Mouse (Mus musculus): ENCODE data around the gene Dnah6.

Gene Dnah6

DNA sequence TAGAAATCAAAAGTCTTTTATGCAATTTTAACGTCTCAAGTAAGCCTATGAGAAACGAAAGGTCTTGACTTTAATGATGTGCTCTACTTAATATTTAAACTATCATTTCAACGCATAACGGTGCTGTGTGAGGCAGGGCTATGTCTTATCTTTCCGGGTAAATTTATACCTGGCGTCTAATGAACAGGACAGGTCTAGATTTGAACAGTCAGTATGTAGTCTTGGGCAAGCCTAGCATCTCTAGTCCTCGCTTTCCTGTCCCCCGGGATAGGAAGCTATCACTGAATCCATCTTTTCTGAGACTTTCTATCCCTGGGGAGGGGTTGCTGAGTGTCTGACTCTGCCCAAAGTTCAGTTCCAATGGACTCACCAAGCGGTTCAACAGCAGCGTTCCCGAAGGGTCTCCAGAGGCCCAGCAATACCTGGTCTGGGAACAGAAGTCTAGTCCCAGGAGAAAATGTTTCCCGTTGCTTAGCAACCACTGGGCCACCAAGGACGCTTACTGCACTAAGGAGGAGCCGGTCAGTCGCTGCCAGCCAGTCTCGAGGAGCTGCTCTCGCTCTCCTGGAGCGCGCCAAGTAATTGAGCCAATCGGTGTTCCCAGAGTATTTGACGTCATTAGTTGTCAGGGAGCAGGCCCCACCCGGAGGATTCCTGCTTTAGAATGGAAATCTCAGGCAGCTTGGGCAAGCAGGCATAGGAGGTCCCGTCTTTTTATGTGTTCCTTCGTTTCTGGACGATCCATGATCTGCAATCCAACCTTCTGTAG, at the start of gene Dnah6:
Dnah6 (minus strand) TSS at position 463 of the 769 bp plus-strand sequence.
- DNase-seq (ENCODE audit: low spot score) = peak; percentile 84

DNA sequence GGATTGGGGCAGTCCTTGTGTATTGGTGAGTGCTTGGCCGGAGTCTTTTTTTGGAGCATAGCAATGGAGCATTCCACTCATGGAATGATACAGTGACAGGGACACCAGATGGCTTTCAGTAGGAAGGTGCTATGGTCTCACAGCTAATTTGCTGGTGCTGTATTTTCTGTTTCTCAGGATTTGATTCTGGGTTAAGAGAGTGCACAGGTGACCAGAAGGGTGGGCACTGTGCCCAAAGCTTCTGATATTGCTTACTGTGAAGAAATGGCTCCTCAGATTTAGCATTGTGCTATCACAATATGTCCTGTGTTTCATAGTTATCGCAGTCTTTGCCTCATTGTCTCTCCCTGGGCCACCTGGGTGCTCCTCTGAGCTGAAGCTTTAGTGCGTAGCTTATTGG, 47.9 kb upstream of the Dnah6 start:
- DNase-seq (ENCODE audit: low spot score) = no peak

- no peak for DNase-seq (ENCODE audit: low spot score)
These were observed 46.4 kb upstream of the Dnah6 start for GRCm38 (mm10) chr6:73267738-73268311.

- no peak for DNase-seq (ENCODE audit: low spot score)
These were observed 43.4 kb upstream of the Dnah6 start for GRCm38 (mm10) chr6:73264801-73265200.

- DNase-seq (ENCODE audit: low spot score) = no peak
These were observed 38.7 kb upstream of the Dnah6 start for GRCm38 (mm10) chr6:73260110-73260509.

GRCm38 (mm10) chr6:73257068-73257467, 35.6 kb upstream of the Dnah6 start:
- DNase-seq (ENCODE audit: low spot score) = no peak

- DNase-seq (ENCODE audit: low spot score) = no peak
These were observed 33.1 kb upstream of the Dnah6 start for GRCm38 (mm10) chr6:73254307-73255228.

- DNase-seq (ENCODE audit: low spot score) = no peak
These were observed 32.1 kb upstream of the Dnah6 start for GRCm38 (mm10) chr6:73253584-73253983.

GRCm38 (mm10) chr6:73253006-73253405, 31.6 kb upstream of the Dnah6 start:
- DNase-seq (ENCODE audit: low spot score) = no peak

DNA sequence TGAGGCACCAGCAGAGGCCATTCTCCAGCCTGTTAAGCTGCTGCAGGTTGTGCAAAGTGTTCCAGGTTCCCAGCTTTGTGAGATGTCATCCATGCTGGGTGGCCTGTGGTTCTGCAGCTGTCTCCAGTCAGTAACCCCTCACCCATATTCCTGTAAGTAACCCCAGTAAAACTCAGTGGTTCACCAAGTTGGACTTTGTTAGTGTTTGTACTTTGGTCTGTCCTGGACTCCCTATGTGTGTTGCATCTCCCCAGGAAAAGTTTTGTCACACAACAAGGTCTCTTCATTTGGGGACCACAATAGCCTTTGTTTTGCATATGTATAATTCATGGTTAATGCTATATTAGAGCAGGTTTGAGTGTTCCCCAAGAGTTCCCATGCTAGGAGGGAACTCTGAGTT, 30.9 kb upstream of the Dnah6 start:
- no peak for DNase-seq (ENCODE audit: low spot score)

- no peak for DNase-seq (ENCODE audit: low spot score)
These were observed 29.9 kb upstream of the Dnah6 start for GRCm38 (mm10) chr6:73251336-73251735.

GRCm38 (mm10) chr6:73249851-73250250, 28.4 kb upstream of the Dnah6 start:
- DNase-seq (ENCODE audit: low spot score) = no peak

GRCm38 (mm10) chr6:73249049-73249422, 27.6 kb upstream of the Dnah6 start:
- DNase-seq (ENCODE audit: low spot score) = peak; percentile 46

DNA sequence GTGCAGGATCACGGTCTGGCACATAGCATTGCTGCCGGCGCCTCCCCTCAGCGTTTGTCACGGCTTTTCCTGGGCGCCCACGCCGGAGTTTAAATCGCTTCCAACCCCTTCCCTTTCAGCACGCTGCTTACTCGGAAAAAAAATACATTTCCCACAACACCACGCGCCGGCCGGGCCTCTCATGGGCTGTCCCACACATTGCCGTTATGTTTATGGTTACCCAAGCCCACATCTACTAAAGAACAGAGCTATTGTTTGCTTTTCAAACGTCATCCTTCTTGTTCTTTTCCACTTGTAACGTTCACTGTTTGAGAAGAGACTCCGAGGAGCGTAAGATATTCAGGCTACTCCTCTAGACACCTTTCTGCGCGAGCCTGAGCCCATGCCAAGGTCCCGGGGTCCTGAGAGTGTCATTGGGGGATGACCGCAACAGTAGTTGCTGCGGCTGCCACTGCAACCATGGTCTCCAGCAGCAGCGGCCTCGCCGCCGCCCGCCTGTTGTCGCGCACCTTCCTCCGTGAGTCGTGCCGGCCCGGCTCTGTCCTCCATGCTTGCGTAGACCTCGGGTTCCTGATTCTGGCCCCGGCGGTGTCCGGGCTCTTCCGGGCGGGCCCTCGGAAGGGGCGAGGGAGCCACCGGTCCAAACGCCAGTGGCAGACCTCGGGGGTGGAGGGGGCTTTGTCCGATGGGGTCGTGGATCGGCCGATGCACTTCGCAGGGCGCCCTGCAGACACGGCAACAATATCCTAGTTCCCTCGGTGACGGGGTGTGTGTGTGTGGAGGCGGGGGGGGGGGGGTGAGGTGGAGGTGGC, 27.0 kb upstream of the Dnah6 start, which contains the start of gene Suclg1:
Suclg1 (plus strand) TSS at position 146 of the 812 bp plus-strand sequence.
- peak; percentile 85 for DNase-seq (ENCODE audit: low spot score)

- peak; percentile 59 for DNase-seq (ENCODE audit: low spot score)
These were observed 26.0 kb upstream of the Dnah6 start for GRCm38 (mm10) chr6:73247452-73247851.

GRCm38 (mm10) chr6:73246821-73247220, 25.4 kb upstream of the Dnah6 start:
- no peak for DNase-seq (ENCODE audit: low spot score)

DNA sequence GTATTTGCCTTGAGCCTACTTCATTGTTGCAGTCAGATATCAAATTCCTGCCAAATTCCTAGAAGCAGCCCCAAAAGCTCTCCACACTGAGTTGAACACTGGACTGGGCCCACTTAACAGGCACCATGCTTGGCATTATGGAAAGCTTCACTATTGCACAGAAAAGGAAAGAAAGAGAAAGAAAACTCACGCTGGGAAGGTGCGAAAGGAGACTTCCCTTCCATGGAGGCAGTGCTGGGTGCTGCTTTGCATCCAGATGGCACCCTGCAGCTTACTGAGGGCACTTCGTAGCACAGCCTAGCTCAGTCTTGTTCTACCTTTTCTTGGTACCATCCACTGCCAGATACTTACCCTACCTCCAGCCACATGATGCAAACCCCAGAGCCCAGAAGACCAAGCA, 14.2 kb upstream of the Dnah6 start:
- no peak for DNase-seq (ENCODE audit: low spot score)

DNA sequence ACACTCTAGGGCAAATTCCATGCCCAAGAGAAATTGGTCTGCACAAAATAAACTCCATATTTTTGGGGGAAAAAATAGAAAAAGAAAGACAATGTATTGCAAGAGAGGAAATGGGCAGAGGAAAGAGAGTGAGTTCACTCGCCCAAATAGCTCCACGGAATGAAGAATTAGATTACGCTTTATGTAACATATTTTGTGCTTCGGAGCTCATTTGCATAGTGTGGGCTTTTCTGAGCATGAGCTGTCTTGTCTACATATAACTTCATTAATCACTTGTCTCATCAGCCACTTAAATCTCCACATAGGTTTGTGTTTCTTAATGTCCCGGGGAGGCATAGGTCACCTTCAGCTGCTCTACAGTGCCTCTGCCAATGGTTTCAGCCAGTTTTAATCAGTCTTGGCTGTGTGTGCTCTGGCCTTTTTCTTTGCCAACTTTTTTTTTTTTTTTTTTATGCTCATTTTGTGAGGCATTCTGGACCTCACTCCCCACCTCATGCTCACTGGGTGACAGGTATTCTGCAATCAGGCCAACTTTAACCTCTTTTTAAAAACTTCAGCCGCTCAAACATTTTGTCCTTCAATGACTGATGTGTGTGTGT, 12.9 kb upstream of the Dnah6 start:
- DNase-seq (ENCODE audit: low spot score) = no peak

DNA sequence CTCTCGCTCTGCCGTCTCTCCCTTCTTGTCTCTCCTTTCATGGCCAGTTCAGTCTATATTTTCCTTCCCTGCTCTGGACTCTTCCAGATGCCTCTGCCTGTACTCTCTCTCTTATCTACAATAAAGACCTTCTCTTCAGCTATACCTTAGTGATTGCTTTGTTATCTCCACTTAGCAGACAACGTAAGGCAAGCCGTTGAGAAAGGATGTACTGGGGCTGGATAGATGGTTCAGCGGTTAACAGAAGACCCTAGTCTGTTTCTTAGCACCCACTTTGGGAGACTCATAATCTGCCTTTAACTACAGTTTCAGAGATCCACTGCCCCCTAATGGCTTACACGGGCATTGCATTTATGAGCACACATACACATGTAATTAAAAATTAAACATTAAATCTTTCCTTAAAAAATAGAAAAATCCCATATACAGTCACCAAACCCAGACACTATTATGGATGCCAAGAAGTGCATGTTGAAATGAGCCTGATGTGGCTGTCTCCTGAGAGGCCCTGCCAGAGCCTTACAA, 11.8 kb upstream of the Dnah6 start:
- DNase-seq (ENCODE audit: low spot score) = peak; percentile 25

DNA sequence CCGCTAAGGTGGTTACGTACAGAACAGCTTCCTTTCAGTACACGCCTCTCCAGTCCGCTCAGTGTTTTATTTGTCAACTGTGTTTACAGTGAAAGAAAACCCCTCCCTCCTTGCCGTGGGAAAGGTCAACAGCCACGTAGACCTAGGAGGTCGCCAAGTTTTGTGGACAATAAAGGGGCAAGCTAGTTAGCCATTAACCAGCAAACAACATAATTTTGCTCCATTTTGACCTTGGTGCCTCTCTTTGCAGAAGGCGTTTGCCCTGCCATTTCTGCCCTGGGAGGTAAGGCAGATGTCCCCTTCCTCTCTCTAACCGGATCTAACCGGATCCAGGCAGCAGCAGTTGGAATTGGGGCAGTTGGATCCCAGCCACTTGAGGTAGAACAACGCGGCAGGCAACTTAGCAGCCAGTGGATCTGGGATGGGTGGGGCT, 10.7 kb upstream of the Dnah6 start:
- DNase-seq (ENCODE audit: low spot score) = no peak

GRCm38 (mm10) chr6:73228881-73229280, 7.4 kb upstream of the Dnah6 start:
- DNase-seq (ENCODE audit: low spot score) = no peak

Data from c-Kit-positive CD71-positive TER-119-positive erythroid progenitor cells, embryonic 14.5 days (primary cell).